Mouse (Mus musculus): ENCODE data around the gene Adgrg1.

DNA sequence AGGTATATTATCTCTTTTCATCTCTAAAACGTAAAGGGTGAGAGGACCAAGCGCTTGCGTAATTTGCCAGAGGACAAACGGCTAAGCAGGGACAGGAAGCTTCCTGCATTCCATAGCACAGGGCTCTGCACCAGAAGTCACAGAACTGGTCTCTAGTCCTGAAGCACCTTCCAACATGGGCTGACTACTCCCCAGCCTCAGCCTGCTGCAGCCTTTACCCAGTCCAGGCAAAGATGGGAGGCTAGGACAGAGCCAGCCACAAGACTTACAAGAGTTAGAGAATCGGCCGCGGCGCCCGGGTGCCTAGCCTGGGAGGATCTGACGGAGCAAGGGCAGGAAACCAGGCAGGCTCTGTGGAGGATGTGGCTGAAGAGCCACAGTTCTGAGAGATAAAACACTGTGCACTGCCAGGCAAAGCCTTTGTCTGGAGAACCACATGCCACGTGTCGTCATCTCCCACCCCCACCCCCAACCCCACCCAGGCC, 45.8 kb downstream of the Adgrg1 start:
- TF ChIP-seq CTCF (IDR thresholded peaks at IDR 0.05; ENCODE audit: low read depth) (no peak), EP300 (optimal IDR thresholded peaks at IDR 0.05) (no peak)
